Mouse (Mus musculus) lung, postnatal 0 days (tissue): ENCODE results near the gene Acox3.

Experiments used
- CTCF ChIP-seq: IDR thresholded peaks from 2 replicates; pipeline ENCODE4 v1.5.1; 2016; ENCODE audit warnings: antibody characterized with exemption, mild to moderate bottlenecking
- EP300 ChIP-seq: IDR thresholded peaks from 2 replicates; pipeline ENCODE4 v1.6.1; 2016; ENCODE audit warnings: antibody characterized with exemption, mild to moderate bottlenecking, control low read depth

GRCm38 (mm10) chr5:35596169-35597160 lies 13.6 kb downstream of the Acox3 start:
- TF ChIP-seq CTCF, result no peak
- 0 out of 2 replicates have a peak, but pooled peaks have one; percentile 8 for TF ChIP-seq EP300
